Mouse (Mus musculus) urinary bladder, adult 2 months (tissue): ENCODE results near the gene Mmp2. TPM values are rescaled to one million over a fixed set of nuclear protein-coding genes. Genes with fewer than 3 reads are reported as not detected.

Experiments used
- DNase-seq: peaks from one replicate; pipeline ENCODE4 v3.0.0; 2022; ENCODE audit warnings: low spot score
- polyA plus RNA-seq: library from polyadenylated mRNA; depleted of rRNA; stranded (reverse); fragments of >200 nt; gene quantifications from 2 replicates; pipeline ENCODE4 v1.2.3, GENCODE M21; 2012; rRNA removed

Gene Mmp2
- polyA plus RNA-seq, 1 experiment, result 318 TPM

DNA sequence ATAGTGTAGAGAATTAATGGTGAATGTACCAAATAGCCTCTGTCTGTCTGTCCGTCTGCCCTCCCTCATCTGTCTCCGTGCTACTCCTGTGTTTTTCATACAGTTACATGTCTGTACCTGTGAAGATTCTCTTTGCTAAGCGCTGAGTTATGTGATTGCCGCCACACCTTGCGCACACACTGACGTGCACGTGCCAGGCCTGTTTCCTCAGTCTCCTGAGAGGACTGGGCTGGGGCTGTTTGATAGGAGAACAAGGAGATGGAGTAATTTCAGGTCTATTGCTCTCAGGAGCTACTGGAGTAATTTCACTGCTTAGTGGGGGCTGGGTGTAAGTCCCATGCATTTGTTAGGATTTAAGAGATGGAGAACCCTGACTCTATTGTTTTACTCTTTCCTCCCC lies 68.0 kb downstream of the Mmp2 start:
- no peak for DNase-seq

DNA sequence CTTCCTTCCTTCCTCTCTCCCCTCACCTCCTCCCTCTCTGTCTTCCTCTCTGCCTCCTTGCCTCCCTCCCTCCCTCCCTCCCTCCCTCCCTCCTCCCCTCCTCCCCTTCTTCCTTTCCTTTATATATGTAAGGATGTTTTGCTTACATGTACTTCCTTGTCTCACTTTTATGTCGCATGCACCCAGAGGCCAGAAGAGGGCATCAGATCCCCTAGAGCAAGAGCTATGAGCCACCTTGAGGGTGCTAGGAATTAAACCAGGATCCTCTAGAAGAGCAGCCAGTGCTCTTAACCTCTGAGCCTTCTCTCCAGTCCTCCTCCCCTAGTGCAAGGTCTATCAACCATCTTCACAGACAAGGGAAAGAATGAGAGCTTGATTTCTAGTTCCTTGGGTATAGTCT lies 69.0 kb downstream of the Mmp2 start:
- no peak for DNase-seq

DNA sequence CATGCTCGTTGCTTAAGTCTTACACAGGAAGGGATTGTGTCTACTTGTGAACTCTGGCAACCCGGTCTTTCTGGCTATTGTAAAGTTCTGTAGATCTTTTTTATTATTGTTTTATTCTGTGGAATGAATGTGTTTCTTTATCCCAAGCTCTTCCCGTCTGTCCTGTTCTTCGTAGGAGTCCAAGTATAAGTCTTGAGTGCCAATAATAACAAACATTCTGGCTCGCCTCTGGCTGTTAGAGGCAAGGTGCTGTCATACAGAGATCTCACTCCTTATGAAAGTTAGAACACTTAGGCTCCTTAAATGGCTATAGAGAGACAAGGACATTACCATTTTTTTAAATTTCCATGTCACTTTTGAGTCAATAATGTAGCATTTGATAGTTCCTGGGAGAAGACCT lies 69.5 kb downstream of the Mmp2 start:
- DNase-seq, result no peak

DNA sequence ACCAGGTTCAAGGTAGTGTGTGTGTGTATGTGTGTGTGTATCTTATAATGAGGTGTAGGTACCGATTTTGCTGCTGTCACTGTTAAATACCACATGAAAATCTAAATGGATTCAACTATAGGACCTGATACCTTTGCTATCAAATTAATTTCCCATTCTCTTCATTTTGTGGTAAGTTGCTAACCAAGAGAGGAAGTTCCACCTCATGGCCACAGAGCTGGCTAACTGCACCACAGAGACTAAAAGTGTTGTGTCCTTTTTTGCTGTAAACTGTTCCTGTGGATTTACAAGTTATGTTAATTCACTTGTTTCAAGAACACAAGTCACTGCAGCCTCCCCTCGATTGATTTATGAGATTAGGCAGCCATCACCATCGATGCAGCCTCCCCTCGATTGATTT lies 70.7 kb downstream of the Mmp2 start:
- no peak for DNase-seq

DNA sequence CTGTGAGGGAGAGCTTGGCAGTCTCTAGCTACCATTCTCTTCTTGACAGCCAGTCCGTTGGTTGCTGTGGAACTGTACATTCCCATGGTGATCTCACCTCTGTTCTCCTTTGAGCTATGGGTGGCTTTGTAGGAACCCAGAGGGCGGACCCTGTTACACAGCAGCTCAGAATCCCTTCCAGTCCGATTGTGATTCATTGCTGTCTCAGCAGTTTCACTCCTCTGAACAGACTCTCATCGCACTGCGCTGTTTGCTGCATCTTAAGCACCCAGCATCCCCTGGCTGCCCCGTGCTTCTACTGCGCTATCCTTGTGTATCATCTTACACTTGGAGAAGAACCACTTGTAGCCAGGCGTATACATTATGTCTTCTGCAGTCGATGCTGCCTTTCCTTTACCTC lies 72.5 kb downstream of the Mmp2 start:
- DNase-seq, result no peak

DNA sequence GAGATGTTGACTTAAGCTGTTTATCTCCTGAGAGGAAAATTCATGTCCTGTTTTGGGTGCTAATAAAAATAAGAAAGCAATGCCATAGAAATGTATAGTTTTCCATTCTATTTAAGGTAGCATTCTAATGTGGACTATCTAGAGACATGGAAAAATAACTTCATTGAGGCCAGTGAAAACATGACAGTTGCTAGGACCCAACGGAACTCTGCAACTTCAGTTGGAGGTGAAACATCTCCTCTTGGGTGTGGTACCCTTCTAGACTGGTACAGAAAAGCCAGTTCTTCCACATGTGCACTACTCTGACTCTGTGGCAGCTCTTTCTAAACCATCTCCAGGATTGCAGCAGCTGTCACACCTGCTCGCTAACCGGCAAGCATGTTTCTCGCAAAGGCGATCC lies 74.0 kb downstream of the Mmp2 start, which contains the start of gene Capns2:
TSS of gene Capns2 (plus strand) at position 301 of the 400 bp plus-strand sequence.
- no peak for DNase-seq

DNA sequence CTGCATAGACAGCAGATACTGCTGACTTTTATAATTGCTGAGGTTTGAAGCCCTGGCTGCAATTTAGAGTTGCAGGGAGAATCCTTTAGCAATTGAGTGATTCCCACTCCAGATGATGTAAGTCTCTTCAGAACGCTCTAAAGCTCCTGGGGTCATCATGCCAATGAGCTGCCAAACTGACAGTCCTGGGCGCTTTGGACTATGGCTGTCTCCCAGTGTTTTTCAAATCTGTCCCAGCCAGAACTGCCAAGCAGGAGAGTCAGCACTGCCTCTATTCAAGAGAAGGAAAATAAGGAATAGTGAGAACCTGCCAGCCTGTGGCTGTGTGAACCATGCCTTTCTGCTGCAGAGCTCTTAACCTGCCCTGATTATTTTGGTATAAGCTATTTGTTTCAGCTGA lies 75.9 kb downstream of the Mmp2 start:
- no peak for DNase-seq

Other genes with a start within 250 kb of the Mmp2 start
- gene Irx6, start 153.0 kb upstream of the Mmp2 start, polyA plus RNA-seq, result not detected in 2 replicates
- 7.0 and 8.4 TPM in 2 replicates for gene Lpcat2, start 28.0 kb downstream of the Mmp2 start, polyA plus RNA-seq
- 1.1 and 1.5 TPM in 2 replicates for gene Capns2, start 74.1 kb downstream of the Mmp2 start, polyA plus RNA-seq
- 0.87 and 1.1 TPM in 2 replicates for gene Slc6a2, start 132.8 kb downstream of the Mmp2 start, polyA plus RNA-seq
- not detected in 2 replicates for gene Ces1a, start 220.9 kb downstream of the Mmp2 start, polyA plus RNA-seq